Mouse (Mus musculus) erythroblast, embryonic 14.5 days (primary cell): ENCODE measurements around the gene Adcy9.

Experiments
- GATA1 ChIP-seq: IDR thresholded peaks from 2 replicates; pipeline ENCODE4 v1.6.1; 2012; ENCODE audit warnings: low read length, inconsistent platforms, mixed read lengths
- TAL1 ChIP-seq: IDR thresholded peaks from 3 replicates; pipeline ENCODE4 v1.6.1; 2012; ENCODE audit warnings: low read length, inconsistent platforms, mixed read lengths

GRCm38 (mm10) chr16:4267453-4267852 is 152.8 kb downstream of the Adcy9 start:
- TF ChIP-seq TAL1 (no peak), GATA1 (no peak)
